Mouse (Mus musculus): ENCODE data around the gene Plcb3.

Plcb3 gene

DNA sequence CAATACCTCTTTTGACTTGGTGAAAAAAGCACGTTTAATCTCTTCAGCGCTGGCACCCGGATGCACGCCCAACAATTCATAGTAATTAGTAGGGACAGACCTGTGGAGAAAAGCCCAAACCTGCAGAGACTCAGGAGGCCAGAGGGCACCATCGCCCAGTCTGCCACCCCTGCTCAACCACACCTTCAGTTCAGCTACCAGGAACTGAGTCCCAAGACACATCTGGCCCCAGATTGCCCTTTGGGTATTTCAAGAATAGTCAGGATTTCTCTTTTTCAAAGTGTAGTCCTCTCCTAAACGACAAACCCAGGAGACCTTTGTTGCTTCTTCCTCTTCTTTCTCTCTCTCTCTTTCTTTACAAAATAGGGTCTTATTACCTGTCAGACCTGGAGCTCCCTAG lies 14.4 kb upstream of the Plcb3 start:
- no peak for DNase-seq

- DNase-seq = no peak
These were observed 13.0 kb upstream of the Plcb3 start for GRCm38 (mm10) chr19:6989251-6989650.

GRCm38 (mm10) chr19:6987904-6988285 lies 11.6 kb upstream of the Plcb3 start:
- no peak for DNase-seq

DNA sequence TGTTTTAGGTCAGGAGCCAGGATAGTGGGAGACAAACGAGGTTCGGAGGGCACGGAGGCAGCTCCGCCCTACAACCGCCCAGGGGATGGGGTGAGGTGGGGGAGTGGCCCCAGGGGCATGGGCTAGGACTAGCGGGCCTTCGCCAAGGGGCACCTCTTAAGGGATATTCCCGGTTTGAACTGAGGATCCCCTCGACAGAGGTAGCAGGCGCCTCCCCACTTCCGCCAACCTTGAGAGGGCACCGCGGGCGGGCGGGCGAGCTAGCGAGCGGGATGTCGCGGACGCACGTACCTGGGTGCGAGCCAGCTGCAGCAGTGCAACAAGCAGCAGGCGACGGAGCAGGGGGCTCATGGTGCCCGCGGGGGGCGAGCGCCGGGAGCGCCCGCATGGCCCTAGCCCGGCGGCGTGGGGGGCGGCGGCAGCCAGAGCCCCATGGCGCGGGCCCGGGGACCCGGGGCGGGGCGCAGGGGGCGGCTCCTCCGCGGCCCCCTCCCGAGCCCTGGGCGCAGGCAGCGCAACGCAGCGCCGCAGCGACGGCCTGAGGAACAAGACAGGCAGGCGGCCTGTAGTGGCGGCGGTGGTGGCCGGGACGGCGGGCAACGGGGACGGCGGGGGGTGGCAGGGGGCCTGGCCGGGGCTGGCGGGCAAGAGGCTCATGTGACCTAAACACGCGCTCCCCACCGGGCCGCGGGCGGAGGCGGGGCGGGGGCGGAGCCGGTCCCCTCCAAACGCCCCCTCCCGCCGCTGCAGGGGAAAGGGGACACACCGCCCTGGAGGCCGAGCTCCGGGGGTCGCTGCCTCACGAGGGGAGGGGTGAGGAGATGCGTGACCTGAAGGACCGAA lies 11.0 kb upstream of the Plcb3 start, which contains the start of gene Vegfb:
Gene Vegfb (minus strand): TSS at position 591 of the 843 bp plus-strand sequence.
- DNase-seq = no peak

GRCm38 (mm10) chr19:6985951-6986708 lies 9.9 kb upstream of the Plcb3 start:
- no peak for DNase-seq

- DNase-seq = no peak
These were observed 9.0 kb upstream of the Plcb3 start for GRCm38 (mm10) chr19:6985300-6985699.

DNA sequence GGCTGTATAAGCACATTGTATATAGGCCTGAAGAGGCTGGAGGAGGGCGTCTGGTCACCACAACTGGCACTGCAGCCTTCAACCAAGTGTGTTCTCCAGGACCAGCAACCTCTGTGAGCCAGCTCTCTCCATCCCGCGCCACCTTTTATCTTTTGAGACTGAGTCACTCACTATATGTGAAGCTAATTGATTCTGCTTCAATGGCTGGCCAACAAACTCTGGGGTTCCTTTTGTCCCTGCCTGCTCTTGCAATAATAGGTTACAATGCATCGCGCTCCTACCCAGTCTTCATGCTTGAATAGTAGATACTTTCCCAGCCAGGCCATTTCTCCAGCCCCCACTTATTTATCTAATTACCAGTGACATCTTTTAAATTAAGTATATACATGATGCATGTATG lies 7.4 kb upstream of the Plcb3 start:
- DNase-seq = no peak

GRCm38 (mm10) chr19:6981465-6981864 lies 5.2 kb upstream of the Plcb3 start:
- DNase-seq = no peak

DNA sequence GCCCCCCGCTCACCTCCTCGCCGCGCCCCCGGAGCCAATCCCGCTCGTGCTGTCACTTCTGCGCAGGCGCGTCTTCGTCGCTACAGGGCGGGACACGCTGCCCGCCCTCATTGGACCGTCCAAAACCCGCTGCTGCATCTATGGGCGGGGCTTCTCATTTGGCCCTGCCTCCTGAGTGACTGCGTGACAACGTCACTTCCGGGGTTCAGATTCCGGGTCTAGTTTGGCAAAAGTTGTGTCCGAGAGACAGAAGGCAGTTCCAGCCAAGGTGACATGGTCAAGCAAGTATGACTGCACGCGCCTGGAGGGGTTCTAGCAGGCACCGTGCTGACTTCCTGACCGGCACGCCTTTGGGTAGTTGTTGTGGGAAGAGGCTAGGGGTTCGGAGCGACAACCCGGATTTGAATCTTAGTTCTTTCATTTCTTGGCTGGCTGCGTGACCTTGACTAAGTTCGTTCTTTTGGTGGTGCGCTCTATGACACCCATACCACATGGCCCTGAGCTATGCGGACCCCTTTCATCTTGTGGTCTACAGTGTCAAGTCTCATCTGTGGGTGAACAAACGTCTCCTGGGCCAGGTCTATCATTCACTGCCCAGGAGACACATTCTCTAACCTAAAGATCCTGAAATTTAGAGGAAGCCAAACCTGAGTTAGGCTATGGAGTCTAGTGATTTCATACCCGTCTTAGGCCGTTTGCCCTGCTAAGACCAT lies 4.3 kb upstream of the Plcb3 start, which contains the start of gene Fkbp2:
Gene Fkbp2 (minus strand): TSS at position 121 of the 713 bp plus-strand sequence.
- DNase-seq = peak; percentile 99

- DNase-seq = peak; percentile 100
These were observed 3.5 kb upstream of the Plcb3 start for GRCm38 (mm10) chr19:6979486-6980380.

DNA sequence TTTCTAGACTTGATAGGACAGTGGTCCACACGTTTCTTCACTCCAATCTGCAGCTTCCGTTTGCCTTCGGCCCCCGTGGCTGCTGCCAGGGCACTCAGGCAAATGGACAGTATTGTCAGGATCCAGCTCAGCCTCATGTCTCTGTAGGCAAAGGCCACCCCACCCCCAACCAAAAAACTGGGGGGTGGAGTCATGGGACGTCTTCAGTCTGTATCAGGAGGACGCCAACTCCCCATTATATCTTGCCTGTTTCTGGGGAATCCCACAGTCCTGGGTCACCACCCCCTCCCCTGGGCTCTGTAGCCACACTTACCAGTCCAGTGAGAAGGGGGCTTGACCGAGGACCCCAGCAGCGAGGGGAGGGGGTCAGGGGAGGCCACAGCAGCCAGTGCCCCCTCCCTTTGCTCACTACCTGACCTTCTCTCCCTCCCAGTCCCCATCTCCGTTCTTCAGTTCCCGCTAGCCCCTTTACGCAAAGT lies 2.8 kb upstream of the Plcb3 start:
- peak; percentile 78 for DNase-seq

- no peak for DNase-seq
These were observed 2.3 kb upstream of the Plcb3 start for GRCm38 (mm10) chr19:6978639-6978974.

DNA sequence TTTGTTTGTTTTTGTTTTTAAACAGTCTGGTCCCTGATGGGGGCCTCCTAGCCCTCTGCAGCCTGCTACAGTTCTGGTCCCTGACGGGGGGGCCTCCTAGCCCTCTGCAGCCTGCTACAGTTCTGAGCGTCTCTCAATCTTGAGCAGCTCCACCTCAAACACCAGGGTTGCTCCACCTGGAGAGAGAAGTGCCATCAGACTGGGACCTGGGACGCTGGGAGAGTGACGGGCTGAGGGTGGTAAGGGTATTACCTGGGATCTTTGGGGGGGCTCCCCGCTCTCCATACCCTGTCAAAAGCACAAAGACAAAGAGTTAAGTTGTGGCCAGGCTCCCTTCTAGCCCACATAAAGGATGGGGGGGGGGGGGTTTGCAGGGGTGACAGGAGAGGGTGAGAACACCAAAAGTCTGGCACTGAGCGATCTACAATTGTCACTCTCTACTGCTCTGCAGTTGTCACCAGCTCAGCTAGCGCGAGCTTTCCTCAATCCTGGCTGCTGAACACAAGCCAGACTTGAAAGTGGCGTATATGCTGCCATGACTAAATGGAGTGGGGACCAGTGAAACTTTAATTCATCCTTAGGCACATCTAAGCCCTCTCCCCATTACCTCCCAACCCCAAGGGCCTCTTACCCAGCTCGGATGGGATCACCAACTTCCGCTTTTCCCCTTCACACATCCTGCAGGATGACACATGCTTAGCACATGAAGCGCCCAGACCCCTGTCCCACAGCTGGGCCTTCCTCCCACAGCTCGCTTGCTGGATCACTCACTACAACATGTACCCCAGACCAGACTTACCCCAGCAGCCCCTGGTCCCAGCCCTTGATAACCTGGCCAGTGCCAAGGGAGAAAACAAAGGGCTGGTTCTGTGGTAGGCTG lies 1.7 kb upstream of the Plcb3 start:
- DNase-seq = no peak

- DNase-seq = peak; percentile 74
These were observed 1.8 kb downstream of the Plcb3 start, which contains the start of gene Ppp1r14b for GRCm38 (mm10) chr19:6974211-6975205. Ppp1r14b (plus strand) TSS chr19:6974968.

GRCm38 (mm10) chr19:6973581-6974190 lies 2.6 kb downstream of the Plcb3 start:
- DNase-seq = no peak

GRCm38 (mm10) chr19:6972247-6972917 lies 3.9 kb downstream of the Plcb3 start:
- DNase-seq = no peak

DNA sequence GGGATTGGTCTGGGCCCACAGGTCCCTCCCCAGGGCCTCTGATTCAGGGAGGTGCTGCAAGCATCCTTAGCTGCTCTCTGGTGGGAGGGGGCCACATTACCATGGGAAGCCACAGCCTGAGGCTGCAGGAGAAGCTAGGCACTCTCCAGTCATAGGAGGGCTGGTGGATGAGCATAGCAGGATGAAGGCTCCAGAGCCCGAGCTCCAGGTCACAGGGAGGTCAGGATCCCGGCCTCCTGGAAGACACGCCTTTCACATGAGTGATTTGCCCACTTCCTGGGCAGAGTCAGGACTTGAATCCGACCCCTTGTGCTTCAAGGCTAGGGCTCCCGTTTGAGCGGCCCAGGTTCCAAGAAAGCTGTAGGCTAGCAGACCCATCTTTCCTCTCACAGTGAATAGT lies 4.6 kb downstream of the Plcb3 start:
- DNase-seq = no peak

DNA sequence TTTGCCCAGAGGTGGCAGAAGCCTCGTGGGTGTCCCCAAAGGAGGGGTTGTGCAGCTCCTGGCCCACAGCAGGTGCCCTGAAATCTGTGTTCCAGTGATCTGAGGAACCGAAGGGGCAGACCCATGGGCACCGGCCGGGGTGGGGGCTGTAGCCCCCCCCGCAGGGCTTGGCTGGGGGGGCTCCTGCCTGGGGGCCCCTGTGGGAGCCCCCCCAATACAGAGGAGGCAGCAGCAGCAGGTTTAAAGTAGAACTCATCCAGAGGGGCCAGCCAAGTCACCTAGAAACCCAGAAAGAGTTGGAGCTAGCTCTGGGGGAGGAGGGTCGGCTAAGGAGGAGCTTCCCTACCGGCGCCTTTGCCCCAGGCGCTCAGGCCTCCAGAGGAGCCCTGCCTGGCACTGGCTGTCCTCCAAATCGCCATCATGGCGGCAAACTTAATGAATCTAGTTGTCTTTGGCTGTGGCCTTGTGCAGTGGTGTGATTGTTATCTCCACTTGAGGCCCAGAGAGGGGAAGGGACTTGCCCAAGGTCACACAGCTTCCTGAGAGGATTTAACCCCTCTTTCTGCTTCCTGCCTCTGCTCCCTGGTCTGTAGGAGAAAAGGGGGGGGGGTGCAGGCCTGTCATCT lies 5.7 kb downstream of the Plcb3 start:
- DNase-seq = no peak

All from layer of hippocampus, adult 9-11 months (tissue).